Mouse (Mus musculus) heart, embryonic 12.5 days (tissue): ENCODE data around the gene Il4ra. TPM values are rescaled to one million over a fixed set of nuclear protein-coding genes. Genes with fewer than 3 reads are reported as not detected.

Experiments
- ATAC-seq: fragments of 200-750 bp; cut with Nextera tagmentation; 2 replicates; pipeline ENCODE4 v1.8.0; 2017; ENCODE audit warnings: moderate TSS enrichment, moderate library complexity; ENCODE audit not compliant: insufficient number of reproducible peaks, low FRiP score
- H3K27ac ChIP-seq: fragments of 300-500 bp; sonication (generic); 2 replicates; pipeline ENCODE4 v1.5.1; 2016; ENCODE audit warnings: mild to moderate bottlenecking, moderate library complexity; ENCODE audit not compliant: poor library complexity, severe bottlenecking
- H3K27me3 ChIP-seq: fragments of 300-500 bp; sonication (generic); replicated peaks from 2 replicates; pipeline ENCODE4 v1.6.1; 2016; ENCODE audit warnings: mild to moderate bottlenecking, moderate library complexity
- H3K36me3 ChIP-seq: fragments of 300-500 bp; sonication (generic); 2 replicates; pipeline ENCODE4 v1.6.1; 2016; ENCODE audit warnings: mild to moderate bottlenecking, moderate library complexity
- H3K4me1 ChIP-seq: fragments of 300-500 bp; sonication (generic); replicated peaks from 2 replicates; pipeline ENCODE4 v1.6.1; 2016; ENCODE audit warnings: mild to moderate bottlenecking
- H3K4me2 ChIP-seq: fragments of 300-500 bp; sonication (generic); 2 replicates; pipeline ENCODE4 v1.6.1; 2016; ENCODE audit warnings: mild to moderate bottlenecking, moderate library complexity
- H3K4me3 ChIP-seq: fragments of 300-500 bp; sonication (generic); 2 replicates; pipeline ENCODE4 v1.5.1; 2016; ENCODE audit warnings: mild to moderate bottlenecking
- H3K9ac ChIP-seq: fragments of 300-500 bp; sonication (generic); 2 replicates; pipeline ENCODE4 v1.6.1; 2016; ENCODE audit warnings: mild to moderate bottlenecking, moderate library complexity
- H3K9me3 ChIP-seq: fragments of 300-500 bp; sonication (generic); replicated peaks from 2 replicates; pipeline ENCODE4 v1.6.1; 2016; ENCODE audit warnings: mild to moderate bottlenecking, moderate library complexity
- WGBS: fragments of 180-500 bp; shearing (Covaris S2); methylation state at CpG from one replicate; pipeline ENCODE4 v1.1.7; 2016; 5-methylcytosine and 5-hydroxymethylcytosine counted together
- polyA plus RNA-seq: library from polyadenylated mRNA; unstranded; fragments of >200 nt; fragmentation: Nextera tagmentation; extraction: Ambion mirVana; gene quantifications from 2 replicates; pipeline ENCODE4 v1.2.1, GENCODE M21; 2016

The Il4ra gene
- polyA plus RNA-seq, 1 experiment from 2014 or later, result 3.5 TPM

DNA sequence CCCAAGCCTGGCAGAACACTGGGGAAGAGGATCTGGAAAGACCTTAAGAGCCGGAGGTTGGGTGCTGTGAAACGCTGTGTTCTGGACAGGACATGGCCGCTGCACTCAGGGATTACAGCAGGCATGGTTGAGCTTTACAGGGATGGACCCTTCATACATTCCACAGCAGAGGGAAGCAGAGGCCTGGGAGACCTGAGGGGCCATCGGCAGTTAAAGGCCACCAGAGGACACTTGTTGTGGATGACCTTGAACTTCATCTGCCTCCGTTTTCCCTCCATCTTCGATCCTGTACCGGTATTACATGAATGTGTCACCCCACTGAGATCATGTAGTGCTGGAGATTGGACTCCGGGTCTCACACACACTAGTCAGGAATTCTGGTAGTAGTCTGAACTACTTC is 2.0 kb upstream of the Il4ra start:
- no peak overlapping the region for H3K4me2 ChIP-seq
- H3K36me3 ChIP-seq, result no peaks in the 10 kb centered on the region
- H3K9ac ChIP-seq, result no peak overlapping the region
- no peak overlapping the region for H3K4me3 ChIP-seq
- peaks cover 18% of the 10 kb centered on the region for H3K27me3 ChIP-seq
- 0 out of 2 replicates have a peak overlapping the region, but pooled peaks have one; percentile 25 for H3K27ac ChIP-seq
- no peaks in the 10 kb centered on the region for H3K9me3 ChIP-seq
- no peak for ATAC-seq
- WGBS, result 69% methylated on average over 8 of the region's 8 CpGs
- H3K4me1 ChIP-seq, result peaks cover 23% of the 10 kb centered on the region

DNA sequence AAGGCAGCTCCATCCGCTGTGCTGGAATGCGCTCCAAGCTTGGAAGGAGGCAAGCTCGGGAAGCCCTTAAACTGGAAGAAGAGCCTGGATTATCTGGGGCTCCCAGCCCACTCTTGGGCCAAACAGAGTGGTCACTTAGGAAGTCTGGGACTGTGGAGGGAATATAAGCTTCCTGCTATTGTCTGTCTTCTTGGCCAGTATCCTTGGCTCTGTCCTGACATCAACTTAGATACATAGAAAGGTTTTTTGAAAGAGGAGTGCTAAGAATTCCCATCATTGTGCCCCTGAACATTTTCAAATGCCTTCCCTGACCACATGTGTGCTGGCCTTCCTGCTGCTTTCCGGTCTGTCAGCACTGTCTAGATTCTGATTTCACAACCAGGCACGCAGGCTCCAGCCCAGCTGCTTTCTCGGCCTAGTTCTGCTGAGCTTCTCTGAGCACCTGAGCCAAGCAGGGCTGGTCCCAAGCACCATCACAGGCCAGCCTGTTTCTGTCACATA is 989 bp upstream of the Il4ra start:
- H3K4me2 ChIP-seq, result peak overlapping the region; percentile 98
- H3K9ac ChIP-seq, result no peak overlapping the region
- no peaks in the 10 kb centered on the region for H3K36me3 ChIP-seq
- H3K4me3 ChIP-seq, result no peak overlapping the region
- H3K27me3 ChIP-seq, result peaks cover 18% of the 10 kb centered on the region
- peak overlapping the region; percentile 25 for H3K27ac ChIP-seq
- no peak for ATAC-seq
- 42% methylated on average over 6 of the region's 6 CpGs for WGBS
- peaks cover 23% of the 10 kb centered on the region for H3K4me1 ChIP-seq
- H3K9me3 ChIP-seq, result no peaks in the 10 kb centered on the region

DNA sequence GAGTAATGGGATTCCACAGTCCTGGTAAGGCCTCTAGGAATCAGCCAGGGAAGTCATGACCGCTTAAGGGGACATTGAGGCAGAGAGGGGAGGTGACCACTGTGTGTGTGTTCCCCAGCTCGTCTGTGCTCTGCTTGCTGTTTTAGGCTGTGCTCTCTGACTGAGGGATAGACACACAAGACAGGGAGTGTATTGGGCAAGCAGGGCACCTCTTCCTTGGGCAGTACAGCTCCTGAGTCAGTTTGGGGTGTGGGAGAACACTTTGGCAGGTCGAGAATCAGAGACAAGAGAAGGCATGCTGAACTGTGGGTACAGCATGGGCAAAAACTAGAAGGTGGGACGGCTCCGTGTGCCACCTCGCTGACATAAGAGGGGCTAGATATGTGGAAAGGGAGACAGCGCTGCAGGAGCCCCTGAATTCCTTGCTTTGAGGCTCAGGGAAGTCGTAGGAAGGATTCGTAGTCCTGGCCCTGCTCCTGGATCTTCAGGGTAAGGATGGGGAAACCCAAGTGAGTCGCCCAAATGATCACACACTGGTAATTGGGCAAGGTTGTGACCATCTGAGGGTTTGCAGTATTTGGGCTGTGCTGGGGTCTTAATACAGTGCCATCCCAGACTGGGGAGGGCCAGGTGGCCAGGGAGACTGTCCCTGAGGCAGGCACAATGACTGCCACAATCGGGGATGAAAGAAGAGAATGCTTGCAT is 1.1 kb downstream of the Il4ra start:
- no peak for ATAC-seq
- Histone ChIP-seq H3K4me1 (peaks cover 27% of the 10 kb centered on the region), H3K9ac (no peak overlapping the region; the same call in 1 of the 2 replicates), H3K27me3 (peaks cover 18% of the 10 kb centered on the region), H3K9me3 (no peaks in the 10 kb centered on the region), H3K4me3 (peak overlapping the region; percentile 73), H3K4me2 (peak overlapping the region; percentile 98), H3K36me3 (no peaks in the 10 kb centered on the region), H3K27ac (no peak overlapping the region)
- WGBS, result 75% methylated on average over 11 of the region's 11 CpGs

DNA sequence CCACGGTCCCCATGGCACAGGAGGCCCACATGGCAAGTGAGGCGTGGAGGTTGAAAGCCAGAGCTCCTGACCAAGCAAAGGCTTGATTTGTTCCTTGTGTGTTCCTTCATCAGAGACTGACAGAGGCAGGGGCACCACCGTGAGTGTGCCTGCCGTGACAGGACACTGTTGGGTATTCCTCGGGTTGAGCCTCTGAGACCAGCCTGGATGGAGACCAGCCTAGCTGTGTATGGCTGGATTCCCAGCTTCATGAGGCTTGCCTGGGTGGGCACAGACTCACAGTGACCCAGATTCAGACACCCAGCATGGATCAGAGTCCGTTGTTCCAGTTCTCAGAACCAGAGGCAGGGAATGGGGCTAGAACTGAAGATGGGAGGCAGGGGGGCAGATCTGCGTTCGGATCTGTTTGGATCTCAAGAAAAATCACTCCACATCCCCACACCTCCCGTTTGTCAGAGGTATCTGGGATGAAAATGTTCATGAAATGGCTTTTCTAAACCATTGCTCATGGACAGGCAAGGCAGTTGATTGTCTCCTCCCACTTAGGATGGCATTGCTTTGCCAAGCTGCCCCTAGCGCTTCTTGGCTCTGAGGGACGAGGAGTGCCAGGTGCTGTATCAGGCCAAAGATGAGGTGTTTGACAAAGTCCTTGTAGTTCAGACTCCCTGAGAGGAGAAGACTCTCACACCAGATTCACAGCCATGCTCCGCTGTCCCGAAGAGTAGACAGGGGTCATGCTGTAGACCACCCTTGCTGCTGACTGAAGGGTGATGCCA is 1.9 kb downstream of the Il4ra start:
- ATAC-seq, result no peak

DNA sequence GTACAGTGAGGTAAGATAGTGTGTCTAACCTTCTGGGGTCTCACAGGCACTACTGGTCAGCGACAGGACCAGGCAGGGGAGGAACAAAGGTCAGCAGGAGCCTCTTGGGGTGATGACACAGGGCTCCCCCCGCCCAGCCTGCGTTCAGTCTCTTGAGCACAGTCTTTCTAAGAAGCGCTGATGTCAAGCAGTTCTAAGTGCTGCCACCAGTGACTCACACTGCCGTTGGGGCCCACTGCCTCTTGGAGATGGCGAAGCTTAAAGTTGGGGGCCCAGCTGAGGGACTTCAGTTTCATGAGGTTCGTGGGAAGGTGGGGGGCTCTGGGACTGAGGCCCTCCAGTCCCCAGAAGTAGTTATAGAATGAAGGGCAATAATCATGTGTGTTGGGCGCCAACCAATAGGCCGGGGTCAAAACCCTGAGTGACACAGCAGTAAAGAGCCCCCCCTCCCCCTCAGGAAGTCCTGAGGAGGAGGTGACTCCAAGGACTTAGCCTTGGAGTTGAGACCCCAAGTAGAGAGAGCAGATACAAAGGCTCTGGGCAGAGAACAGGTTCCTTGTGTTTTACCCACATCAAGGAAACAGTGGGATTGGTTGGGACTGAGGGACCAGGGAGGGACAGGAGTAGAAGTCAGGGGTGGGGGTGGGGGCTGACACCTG is 2.7 kb downstream of the Il4ra start:
- WGBS, result 83% methylated on average over 9 of the region's 9 CpGs
- Histone ChIP-seq H3K27me3 (peaks cover 18% of the 10 kb centered on the region), H3K9ac (no peak overlapping the region), H3K27ac (no peak overlapping the region), H3K36me3 (no peaks in the 10 kb centered on the region), H3K4me3 (no peak overlapping the region), H3K4me2 (no peak overlapping the region), H3K9me3 (no peaks in the 10 kb centered on the region), H3K4me1 (peaks cover 31% of the 10 kb centered on the region)
- no peak for ATAC-seq

More for the DNA sequence above, 1.9 kb downstream of the Il4ra start:
- H3K4me2 ChIP-seq, result no peak overlapping the region
- H3K27me3 ChIP-seq, result peaks cover 18% of the 10 kb centered on the region
- H3K4me1 ChIP-seq, result peaks cover 27% of the 10 kb centered on the region
- H3K27ac ChIP-seq, result no peak overlapping the region
- 85% methylated on average over 13 of the region's 13 CpGs for WGBS
- no peaks in the 10 kb centered on the region for H3K9me3 ChIP-seq
- H3K36me3 ChIP-seq, result no peaks in the 10 kb centered on the region
- no peak overlapping the region for H3K9ac ChIP-seq
- H3K4me3 ChIP-seq, result no peak overlapping the region

DNA sequence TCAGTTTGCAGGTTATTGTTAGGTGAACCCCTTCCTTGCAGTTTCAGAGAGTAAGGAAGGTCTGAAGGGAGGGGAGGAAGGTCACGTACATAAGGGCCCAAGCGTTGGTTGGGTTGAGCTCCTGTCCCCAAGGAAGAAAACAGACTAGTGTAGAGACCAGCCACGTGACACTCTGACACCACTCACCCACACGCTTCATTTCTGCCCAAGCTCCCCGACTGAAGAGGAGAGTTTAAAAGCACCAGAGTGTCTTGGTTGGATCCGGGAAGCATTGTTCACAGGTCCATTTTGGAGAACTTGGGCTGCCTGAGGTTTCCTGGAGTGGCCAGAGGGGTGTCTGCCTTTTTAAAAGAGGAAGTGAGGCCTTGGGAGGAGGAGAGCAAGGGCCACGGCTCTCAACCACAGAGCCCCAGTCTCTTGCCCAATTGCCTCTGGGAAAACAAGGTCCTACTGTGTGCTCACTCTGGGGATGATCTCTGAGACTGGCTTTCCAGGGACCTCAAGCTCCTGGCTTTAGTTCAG is 3.5 kb downstream of the Il4ra start:
- Histone ChIP-seq H3K4me1 (peaks cover 29% of the 10 kb centered on the region), H3K36me3 (no peaks in the 10 kb centered on the region), H3K4me2 (no peak overlapping the region), H3K9ac (no peak overlapping the region), H3K27me3 (peaks cover 18% of the 10 kb centered on the region), H3K4me3 (no peak overlapping the region), H3K9me3 (no peaks in the 10 kb centered on the region), H3K27ac (no peak overlapping the region)
- ATAC-seq, result no peak
- 75% methylated on average over 7 of the region's 7 CpGs for WGBS

DNA sequence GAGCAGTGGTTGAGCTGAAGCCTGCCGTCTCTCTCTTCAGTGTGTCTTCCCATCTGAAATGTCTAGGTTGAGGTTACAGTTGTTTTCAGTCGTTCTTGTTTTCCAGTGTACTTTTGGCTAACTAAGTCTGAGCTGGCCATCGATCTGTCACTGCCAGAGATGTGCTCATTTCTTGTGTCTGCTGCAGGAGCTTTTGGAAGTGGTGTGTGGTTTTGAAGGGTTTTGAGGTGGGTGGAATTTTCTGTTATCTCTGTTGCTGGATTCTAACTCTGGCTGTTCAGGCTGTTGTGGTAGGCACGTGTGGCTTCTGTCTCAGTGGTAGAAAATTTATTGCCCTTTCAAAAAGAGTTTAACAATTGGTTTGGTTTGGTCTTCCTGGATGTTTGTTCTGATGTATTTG is 4.2 kb downstream of the Il4ra start:
- Histone ChIP-seq H3K27ac (no peak overlapping the region), H3K4me2 (no peak overlapping the region), H3K36me3 (no peaks in the 10 kb centered on the region), H3K4me3 (no peak overlapping the region), H3K9me3 (no peaks in the 10 kb centered on the region), H3K9ac (no peak overlapping the region), H3K4me1 (peaks cover 29% of the 10 kb centered on the region), H3K27me3 (peaks cover 18% of the 10 kb centered on the region)
- 57% methylated on average over 4 of the region's 4 CpGs for WGBS
- no peak for ATAC-seq

DNA sequence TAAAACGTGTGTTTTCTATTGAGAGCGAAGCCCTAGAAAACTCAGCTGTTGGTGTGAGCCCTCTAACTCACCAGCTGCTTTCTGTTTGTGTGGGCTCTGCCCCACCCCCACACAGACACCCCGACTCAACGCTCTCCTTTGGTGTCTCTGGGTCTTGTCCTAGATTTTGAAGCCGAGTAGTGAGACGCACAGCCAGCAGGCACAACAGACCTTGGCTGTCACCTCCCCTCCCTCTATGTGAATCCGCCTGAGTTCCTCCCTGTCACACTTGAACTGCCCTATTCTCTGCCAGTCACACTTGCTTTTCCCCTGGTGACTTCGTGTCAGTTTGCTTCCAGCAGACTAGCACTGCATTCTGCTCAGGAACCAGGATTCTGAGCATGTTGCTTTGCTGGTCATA is 4.9 kb downstream of the Il4ra start:
- H3K9ac ChIP-seq, result no peak overlapping the region
- peaks cover 18% of the 10 kb centered on the region for H3K27me3 ChIP-seq
- no peaks in the 10 kb centered on the region for H3K9me3 ChIP-seq
- H3K4me1 ChIP-seq, result peaks cover 25% of the 10 kb centered on the region
- H3K36me3 ChIP-seq, result no peaks in the 10 kb centered on the region
- H3K4me2 ChIP-seq, result no peak overlapping the region
- no peak for ATAC-seq
- WGBS, result 62% methylated on average over 8 of the region's 8 CpGs
- no peak overlapping the region for H3K27ac ChIP-seq
- H3K4me3 ChIP-seq, result no peak overlapping the region

DNA sequence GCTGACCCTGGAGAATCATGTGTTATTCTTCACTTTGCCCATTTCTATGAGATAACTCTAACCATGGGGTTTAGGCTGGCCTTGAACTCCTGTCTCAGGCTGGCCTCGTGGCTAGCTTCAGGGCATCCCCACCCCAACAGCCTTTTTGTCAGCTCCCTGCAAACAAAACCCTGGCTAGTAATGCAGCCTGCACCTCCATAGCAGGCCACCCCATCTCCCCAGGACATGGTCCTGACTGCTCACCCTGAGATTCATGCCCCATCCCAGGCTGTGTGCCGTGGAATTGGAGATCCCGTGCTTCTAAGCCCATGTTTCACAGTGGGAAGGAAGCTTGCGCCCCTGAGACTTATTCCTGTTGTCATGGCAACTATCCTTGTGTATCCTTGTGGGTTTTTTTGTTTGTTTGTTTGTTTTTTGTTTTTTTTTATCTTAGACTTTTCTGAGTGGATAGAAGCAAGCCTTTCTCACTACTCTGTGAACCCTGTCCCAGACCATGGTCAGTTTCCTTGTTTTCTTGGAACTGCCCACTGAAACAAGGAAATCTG is 6.6 kb downstream of the Il4ra start:
- Histone ChIP-seq H3K9ac (no peak overlapping the region), H3K27ac (no peak overlapping the region), H3K4me3 (no peak overlapping the region), H3K36me3 (no peaks in the 10 kb centered on the region), H3K27me3 (peaks cover 9% of the 10 kb centered on the region; the same call in 1 of the 2 replicates), H3K4me1 (peaks cover 25% of the 10 kb centered on the region), H3K9me3 (no peaks in the 10 kb centered on the region), H3K4me2 (no peak overlapping the region)
- 72% methylated on average over 4 of the region's 4 CpGs for WGBS
- no peak for ATAC-seq

DNA sequence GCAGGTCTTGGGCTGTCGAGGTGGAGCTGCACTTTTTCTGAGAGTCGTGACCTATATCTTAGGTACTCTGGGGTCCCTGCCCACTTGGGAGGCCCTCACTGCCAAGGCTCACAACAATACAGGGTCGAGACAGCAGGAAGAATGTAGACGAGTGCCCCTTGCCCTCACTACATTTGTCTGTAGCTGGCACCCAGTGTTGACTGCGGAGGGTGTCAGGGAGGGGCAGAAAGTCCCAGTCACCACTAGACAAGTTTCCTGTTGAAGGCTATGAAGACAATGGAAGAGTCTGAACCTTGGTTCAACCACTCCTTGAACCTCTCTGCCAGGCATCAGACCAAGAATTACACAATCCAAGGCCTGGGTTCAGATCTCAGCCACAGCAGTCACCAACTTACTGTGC is 7.1 kb downstream of the Il4ra start:
- no peaks in the 10 kb centered on the region for H3K9me3 ChIP-seq
- ATAC-seq, result no peak
- no peaks in the 10 kb centered on the region for H3K36me3 ChIP-seq
- 0 out of 2 replicates have a peak, but pooled peaks cover 3% of the 10 kb centered on the region for H3K27me3 ChIP-seq
- peaks cover 25% of the 10 kb centered on the region for H3K4me1 ChIP-seq
- 55% methylated on average over 5 of the region's 5 CpGs for WGBS
- H3K4me2 ChIP-seq, result no peak overlapping the region
- no peak overlapping the region for H3K4me3 ChIP-seq
- no peak overlapping the region for H3K27ac ChIP-seq
- H3K9ac ChIP-seq, result no peak overlapping the region

DNA sequence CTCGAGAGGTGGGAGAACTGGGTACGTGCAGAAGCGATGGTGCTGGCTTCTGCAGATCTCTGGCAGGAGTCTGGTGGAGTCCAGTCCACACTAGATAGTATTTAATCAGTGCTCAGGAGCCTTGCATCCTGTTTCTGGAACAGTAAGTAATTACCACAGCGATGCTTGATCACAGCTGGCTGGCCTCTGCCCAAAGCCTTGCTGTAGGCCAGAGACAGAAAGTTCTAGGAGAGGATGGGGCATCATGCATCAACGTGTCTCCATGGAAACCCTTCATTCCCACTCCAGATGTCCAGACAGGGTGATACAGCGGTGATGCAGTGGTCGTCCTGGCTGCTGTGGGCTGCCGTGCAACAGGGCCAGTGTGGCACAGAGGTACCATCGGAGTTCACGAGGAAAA is 7.6 kb downstream of the Il4ra start:
- Histone ChIP-seq H3K4me2 (no peak overlapping the region), H3K27me3 (no peaks in the 10 kb centered on the region), H3K4me1 (peaks cover 29% of the 10 kb centered on the region), H3K9ac (no peak overlapping the region), H3K4me3 (no peak overlapping the region), H3K9me3 (no peaks in the 10 kb centered on the region), H3K27ac (no peak overlapping the region), H3K36me3 (no peaks in the 10 kb centered on the region)
- ATAC-seq, result no peak
- 79% methylated on average over 10 of the region's 10 CpGs for WGBS
